In the genomic region with DNA sequence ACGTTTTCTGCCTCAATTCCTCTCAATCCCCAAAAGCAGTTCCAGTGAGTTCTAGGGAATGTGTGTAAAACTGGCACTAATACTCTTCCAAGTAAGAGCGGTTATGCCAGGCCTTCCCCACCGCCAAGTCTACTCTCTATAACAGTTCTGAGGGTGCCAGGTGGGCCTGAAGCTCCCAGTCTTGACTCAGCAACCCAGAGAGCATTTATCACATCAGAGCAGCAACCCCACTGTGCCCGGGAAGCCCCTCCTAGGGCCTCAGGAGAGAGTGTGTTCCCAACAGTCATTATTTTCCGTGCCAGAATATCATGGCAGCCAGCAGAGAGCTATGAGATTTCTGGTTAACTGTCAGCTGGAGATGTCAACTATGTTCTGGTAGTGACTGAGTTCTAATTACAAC, we compare ENCODE assay signal across 24 mouse cellular contexts.
DNase-seq lines count a peak whose midpoint lies in the region; ATAC-seq and TF ChIP-seq lines count a peak whose summit lies in the region.
"Had no signal": no experiment of that assay in that cellular context is flagged by ENCODE, and none has a peak within 500 bp of the region (broad histone marks: within the 10 kb centered on the region; RNA-seq: fewer than 3 reads in every experiment).

No protein-coding gene starts in this region.

- H3K4me2 ChIP-seq in forebrain, embryonic 13.5 days: no peak overlapping the region
- no peak overlapping the region for H3K4me2 ChIP-seq in forebrain, embryonic 12.5 days
- H3K4me2 ChIP-seq in hindbrain, embryonic 15.5 days: no peak overlapping the region
- no peak overlapping the region for H3K4me2 ChIP-seq in hindbrain, embryonic 13.5 days
- H3K4me2 ChIP-seq in forebrain, postnatal 0 days (ENCODE audit: low read depth): no peak overlapping the region
- no peak overlapping the region for H3K4me2 ChIP-seq in stomach, postnatal 0 days (replicated peaks; ENCODE audit: low read depth)
- H3K4me2 ChIP-seq: heart, embryonic 13.5 days; intestine, embryonic 15.5 days had no signal

- peak; percentile 75; the same call in 1 of the 2 replicates for ATAC-seq in forebrain, embryonic 13.5 days
- no peak for ATAC-seq in forebrain, embryonic 12.5 days (ENCODE audit: low FRiP score)
- ATAC-seq in hindbrain, embryonic 15.5 days (ENCODE audit: low FRiP score, low read depth): peak; percentile 8; the same call in 1 of the 2 replicates
- ATAC-seq in hindbrain, embryonic 13.5 days (ENCODE audit: low FRiP score): no peak
- peak; percentile 47; the same call in 1 of the 2 replicates for ATAC-seq in forebrain, postnatal 0 days
- ATAC-seq in stomach, postnatal 0 days (ENCODE audit: low FRiP score, low TSS enrichment): no peak
- ATAC-seq: hindbrain, embryonic 16.5 days; intestine, embryonic 15.5 days; Patski had no signal

- TF ChIP-seq EP300 in stomach, postnatal 0 days (optimal IDR thresholded peaks at IDR 0.05): no peak

- 0 out of 2 replicates have a peak, but pooled peaks cover 4% of the 10 kb centered on the region for H3K9me3 ChIP-seq in forebrain, embryonic 13.5 days (replicated peaks)
- H3K9me3 ChIP-seq in forebrain, embryonic 12.5 days: no peaks in the 10 kb centered on the region
- no peaks in the 10 kb centered on the region for H3K9me3 ChIP-seq in hindbrain, embryonic 15.5 days
- H3K9me3 ChIP-seq in hindbrain, embryonic 13.5 days: 0 out of 2 replicates have a peak, but pooled peaks cover 4% of the 10 kb centered on the region
- no peaks in the 10 kb centered on the region for H3K9me3 ChIP-seq in forebrain, postnatal 0 days (ENCODE audit: low read length)
- H3K9me3 ChIP-seq in stomach, postnatal 0 days (ENCODE audit: control insufficient read depth, low read length): no peaks in the 10 kb centered on the region
- H3K9me3 ChIP-seq: heart, embryonic 10.5 days; intestine, embryonic 15.5 days had no signal

- no peak for TF ChIP-seq CTCF in brain, embryonic 14.5 days (IDR thresholded peaks at IDR 0.05; ENCODE audit: borderline replicate concordance, extremely low read depth, insufficient read depth, insufficient read length)
- TF ChIP-seq CTCF in forebrain, postnatal 0 days (IDR thresholded peaks at IDR 0.05; ENCODE audit: low read depth): no peak
- TF ChIP-seq CTCF in stomach, postnatal 0 days (IDR thresholded peaks at IDR 0.05; ENCODE audit: low read depth): no peak

- no peaks in the 10 kb centered on the region for H3K36me3 ChIP-seq in forebrain, embryonic 13.5 days (ENCODE audit: poor library complexity, severe bottlenecking)
- H3K36me3 ChIP-seq in forebrain, embryonic 12.5 days (replicated peaks): no peaks in the 10 kb centered on the region
- H3K36me3 ChIP-seq in hindbrain, embryonic 15.5 days: no peaks in the 10 kb centered on the region
- H3K36me3 ChIP-seq in hindbrain, embryonic 13.5 days: no peaks in the 10 kb centered on the region
- H3K36me3 ChIP-seq in forebrain, postnatal 0 days (ENCODE audit: insufficient read depth): no peaks in the 10 kb centered on the region
- H3K36me3 ChIP-seq in stomach, postnatal 0 days (ENCODE audit: control insufficient read depth, insufficient read depth, low read length): no peaks in the 10 kb centered on the region
- H3K36me3 ChIP-seq: G1E; heart, embryonic 10.5 days; heart, embryonic 13.5 days; intestine, embryonic 15.5 days had no signal

- peak; percentile 72 for DNase-seq in brain, embryonic 14.5 days (ENCODE audit: low read depth)
- DNase-seq in forebrain, postnatal 0 days: peak; percentile 49
- no peak for DNase-seq in stomach, postnatal 0 days (ENCODE audit: low spot score)
- DNase-seq: adrenal gland, postnatal 10 days; adrenal gland, postnatal 36 days; B cell, adult 2 months; cerebellum, adult 11 months; cerebellum, adult 8-10 months; gastrocnemius, postnatal 25 days; heart, adult 18-20 months; heart, postnatal 14 days; heart, postnatal 4 days; kidney, adult 11 months had no signal

- H3K4me3 ChIP-seq in forebrain, embryonic 13.5 days: no peak overlapping the region
- no peak overlapping the region for H3K4me3 ChIP-seq in forebrain, embryonic 12.5 days (replicated peaks)
- no peak overlapping the region for H3K4me3 ChIP-seq in hindbrain, embryonic 15.5 days
- no peak overlapping the region for H3K4me3 ChIP-seq in hindbrain, embryonic 13.5 days
- H3K4me3 ChIP-seq in forebrain, postnatal 0 days (ENCODE audit: low read depth, low read length): no peak overlapping the region
- no peak overlapping the region for H3K4me3 ChIP-seq in stomach, postnatal 0 days (ENCODE audit: low read depth, low read length)
- H3K4me3 ChIP-seq: heart, embryonic 10.5 days; heart, embryonic 13.5 days; intestine, embryonic 15.5 days had no signal

- 59% methylated on average over 5 of the region's 5 CpGs for WGBS in forebrain, embryonic 13.5 days
- 67% methylated on average over 5 of the region's 5 CpGs for WGBS in forebrain, embryonic 12.5 days
- WGBS in hindbrain, embryonic 15.5 days: 51% methylated on average over 5 of the region's 5 CpGs
- 57% methylated on average over 5 of the region's 5 CpGs for WGBS in hindbrain, embryonic 13.5 days
- 51% methylated on average over 5 of the region's 5 CpGs for WGBS in forebrain, postnatal 0 days
- WGBS in stomach, postnatal 0 days: 60% methylated on average over 5 of the region's 5 CpGs

- TF ChIP-seq POLR2A in brain, embryonic 14.5 days (IDR thresholded peaks at IDR 0.05; ENCODE audit: borderline replicate concordance, extremely low read depth, insufficient read depth, insufficient read length, poor library complexity, severe bottlenecking): no peak

- H3K27ac ChIP-seq in forebrain, embryonic 13.5 days: no peak overlapping the region
- H3K27ac ChIP-seq in forebrain, embryonic 12.5 days: no peak overlapping the region
- no peak overlapping the region for H3K27ac ChIP-seq in hindbrain, embryonic 15.5 days (replicated peaks)
- H3K27ac ChIP-seq in hindbrain, embryonic 13.5 days: no peak overlapping the region
- H3K27ac ChIP-seq in forebrain, postnatal 0 days (ENCODE audit: low read depth, low read length): no peak overlapping the region
- no peak overlapping the region for H3K27ac ChIP-seq in stomach, postnatal 0 days (replicated peaks)
- H3K27ac ChIP-seq: heart, embryonic 10.5 days; heart, embryonic 13.5 days; intestine, embryonic 15.5 days had no signal

- no peak overlapping the region for H3K9ac ChIP-seq in forebrain, embryonic 13.5 days
- H3K9ac ChIP-seq in forebrain, embryonic 12.5 days: no peak overlapping the region
- H3K9ac ChIP-seq in hindbrain, embryonic 15.5 days: no peak overlapping the region
- no peak overlapping the region for H3K9ac ChIP-seq in hindbrain, embryonic 13.5 days
- no peak overlapping the region for H3K9ac ChIP-seq in forebrain, postnatal 0 days
- no peak overlapping the region for H3K9ac ChIP-seq in stomach, postnatal 0 days (ENCODE audit: low read length)
- H3K9ac ChIP-seq: heart, embryonic 13.5 days; intestine, embryonic 15.5 days had no signal

- H3K27me3 ChIP-seq in forebrain, embryonic 13.5 days: no peaks in the 10 kb centered on the region
- H3K27me3 ChIP-seq in forebrain, embryonic 12.5 days: no peaks in the 10 kb centered on the region
- H3K27me3 ChIP-seq in hindbrain, embryonic 15.5 days: no peaks in the 10 kb centered on the region
- H3K27me3 ChIP-seq in hindbrain, embryonic 13.5 days: no peaks in the 10 kb centered on the region
- no peaks in the 10 kb centered on the region for H3K27me3 ChIP-seq in forebrain, postnatal 0 days (ENCODE audit: insufficient read depth, low read length)
- no peaks in the 10 kb centered on the region for H3K27me3 ChIP-seq in stomach, postnatal 0 days (ENCODE audit: control insufficient read depth, insufficient read depth, low read length)
- H3K27me3 ChIP-seq: CH12.LX; heart, embryonic 13.5 days; intestine, embryonic 15.5 days; Patski had no signal

- H3K4me1 ChIP-seq in forebrain, embryonic 13.5 days: no peaks in the 10 kb centered on the region
- H3K4me1 ChIP-seq in forebrain, embryonic 12.5 days: no peaks in the 10 kb centered on the region
- no peaks in the 10 kb centered on the region for H3K4me1 ChIP-seq in hindbrain, embryonic 15.5 days (replicated peaks)
- no peaks in the 10 kb centered on the region for H3K4me1 ChIP-seq in hindbrain, embryonic 13.5 days (replicated peaks)
- no peaks in the 10 kb centered on the region for H3K4me1 ChIP-seq in forebrain, postnatal 0 days (ENCODE audit: insufficient read depth)
- no peaks in the 10 kb centered on the region for H3K4me1 ChIP-seq in stomach, postnatal 0 days (replicated peaks; ENCODE audit: control insufficient read depth, insufficient read depth)
- H3K4me1 ChIP-seq: heart, embryonic 10.5 days; heart, embryonic 13.5 days; intestine, embryonic 15.5 days had no signal

Comparison
In these comparisons a context has a peak if more than half of its experiments do, and no peak if none do; other contexts are left out.
1. ATAC-seq: peak in forebrain, embryonic 13.5 days (single experiment), hindbrain, embryonic 15.5 days (single experiment) and forebrain, postnatal 0 days (single experiment); none in forebrain, embryonic 12.5 days (single experiment), hindbrain, embryonic 13.5 days (single experiment) and stomach, postnatal 0 days (single experiment).